Mouse (Mus musculus) forebrain, postnatal 0 days (tissue): ENCODE measurements around the gene Disc1. TPM values are rescaled to one million over a fixed set of nuclear protein-coding genes. Genes with fewer than 3 reads are reported as not detected.

Experiments used
- ATAC-seq: fragments of 200-750 bp; cut with Nextera tagmentation; 2 replicates; pipeline ENCODE4 v1.8.0; 2017; ENCODE audit warnings: mild to moderate bottlenecking, moderate library complexity
- DNase-seq: peaks from one replicate; pipeline ENCODE4 v3.0.0-alpha.2; 2015
- H3K27ac ChIP-seq: fragments of 300-500 bp; sonication (generic); 2 replicates; pipeline ENCODE4 v1.5.1; 2014; ENCODE audit warnings: low read depth, mild to moderate bottlenecking, antibody characterized with exemption, low read length, moderate library complexity, mixed read lengths
- H3K27me3 ChIP-seq: fragments of 300-500 bp; sonication (generic); 2 replicates; pipeline ENCODE4 v1.6.1; 2014; ENCODE audit warnings: mild to moderate bottlenecking, low read length, mixed read lengths; ENCODE audit not compliant: insufficient read depth
- H3K36me3 ChIP-seq: fragments of 300-500 bp; sonication (generic); 2 replicates; pipeline ENCODE4 v1.6.1; 2014; ENCODE audit warnings: mild to moderate bottlenecking, moderate library complexity; ENCODE audit not compliant: insufficient read depth
- H3K4me1 ChIP-seq: fragments of 300-500 bp; sonication (generic); 2 replicates; pipeline ENCODE4 v1.6.1; 2014; ENCODE audit warnings: antibody characterized with exemption; ENCODE audit not compliant: insufficient read depth
- H3K4me2 ChIP-seq: fragments of 300-500 bp; sonication (generic); 2 replicates; pipeline ENCODE4 v1.6.1; 2014; ENCODE audit warnings: low read depth, mild to moderate bottlenecking, moderate library complexity
- H3K4me3 ChIP-seq: fragments of 300-500 bp; sonication (generic); 2 replicates; pipeline ENCODE4 v1.5.1; 2014; ENCODE audit warnings: low read depth, low read length, mixed read lengths
- H3K9ac ChIP-seq: fragments of 300-500 bp; sonication (generic); 2 replicates; pipeline ENCODE4 v1.6.1; 2014; ENCODE audit warnings: mild to moderate bottlenecking
- H3K9me3 ChIP-seq: fragments of 300-500 bp; sonication (generic); 2 replicates; pipeline ENCODE4 v1.6.1; 2016; ENCODE audit warnings: low read length
- CTCF ChIP-seq: sonication (generic); IDR thresholded peaks from 2 replicates; pipeline ENCODE4 v1.5.1; 2016; ENCODE audit warnings: antibody characterized with exemption, control low read depth, low read depth
- WGBS: fragments of 180-500 bp; shearing (Covaris S2); extraction: QIAGEN DNeasy Blood & Tissue Kit; methylation state at CpG from one replicate; pipeline ENCODE4 v1.1.7; 2014; 5-methylcytosine and 5-hydroxymethylcytosine counted together
- polyA plus RNA-seq: library from polyadenylated mRNA; unstranded; fragments of >200 nt; fragmentation: Nextera tagmentation; extraction: Ambion mirVana; gene quantifications from 2 replicates; pipeline ENCODE4 v1.2.1, GENCODE M21; 2015
- total RNA-seq: library from RNA; depleted of rRNA; stranded (reverse); fragments of >200 nt; gene quantifications from 2 replicates; pipeline ENCODE4 v1.2.3, GENCODE M21; 2014

Disc1 gene
- total and polyA plus RNA-seq, 2 experiments from 2014 or later: 0.73 to 6.4 TPM

GRCm38 (mm10) chr8:125187044-125187443 lies 133.0 kb downstream of the Disc1 start:
- H3K27ac ChIP-seq: no peak overlapping the region
- no peak for ATAC-seq
- no peaks in the 10 kb centered on the region for H3K36me3 ChIP-seq
- H3K4me3 ChIP-seq: no peak overlapping the region
- H3K27me3 ChIP-seq: no peaks in the 10 kb centered on the region
- peaks cover 7% of the 10 kb centered on the region; the same call in 1 of the 2 replicates for H3K4me1 ChIP-seq
- peak; percentile 40 for DNase-seq
- no peak for TF ChIP-seq CTCF
- no peaks in the 10 kb centered on the region for H3K9me3 ChIP-seq
- WGBS: 33% methylated on average over 10 of the region's 10 CpGs
- H3K9ac ChIP-seq: no peak overlapping the region
- H3K4me2 ChIP-seq: peak overlapping the region; percentile 13; the same call in 1 of the 2 replicates

- ATAC-seq (no peak), DNase-seq (no peak)
- H3K4me1 ChIP-seq: no peaks in the 10 kb centered on the region
- no peak overlapping the region for H3K27ac ChIP-seq
- no peaks in the 10 kb centered on the region for H3K36me3 ChIP-seq
- H3K9me3 ChIP-seq: no peaks in the 10 kb centered on the region
- no peak overlapping the region for H3K4me2 ChIP-seq
- no peak for TF ChIP-seq CTCF
- WGBS: 75% methylated on average over 5 of the region's 5 CpGs
- no peak overlapping the region for H3K4me3 ChIP-seq
- H3K9ac ChIP-seq: no peak overlapping the region
- no peaks in the 10 kb centered on the region for H3K27me3 ChIP-seq
These were observed 139.7 kb downstream of the Disc1 start for GRCm38 (mm10) chr8:125193701-125194100.

GRCm38 (mm10) chr8:125195121-125195520 lies 141.1 kb downstream of the Disc1 start:
- H3K4me2 ChIP-seq: no peak overlapping the region
- no peak overlapping the region for H3K4me3 ChIP-seq
- no peaks in the 10 kb centered on the region for H3K4me1 ChIP-seq
- H3K27me3 ChIP-seq: no peaks in the 10 kb centered on the region
- H3K9ac ChIP-seq: no peak overlapping the region
- ATAC-seq: no peak
- H3K36me3 ChIP-seq: no peaks in the 10 kb centered on the region
- TF ChIP-seq CTCF: no peak
- H3K9me3 ChIP-seq: no peaks in the 10 kb centered on the region
- DNase-seq: no peak
- H3K27ac ChIP-seq: no peak overlapping the region
- 59% methylated on average over 9 of the region's 9 CpGs for WGBS

GRCm38 (mm10) chr8:125196573-125197094 lies 142.6 kb downstream of the Disc1 start:
- ATAC-seq: no peak

GRCm38 (mm10) chr8:125197341-125198002 lies 143.5 kb downstream of the Disc1 start:
- DNase-seq (no peak), ATAC-seq (no peak)
- Histone ChIP-seq H3K4me3 (no peak overlapping the region), H3K9me3 (no peaks in the 10 kb centered on the region), H3K4me1 (no peaks in the 10 kb centered on the region), H3K27ac (no peak overlapping the region), H3K36me3 (no peaks in the 10 kb centered on the region), H3K27me3 (no peaks in the 10 kb centered on the region), H3K4me2 (no peak overlapping the region), H3K9ac (no peak overlapping the region)
- TF ChIP-seq CTCF: no peak
- 84% methylated on average over 7 of the region's 7 CpGs for WGBS

More at GRCm38 (mm10) chr8:125196573-125197094, 142.6 kb downstream of the Disc1 start:
- no peaks in the 10 kb centered on the region for H3K4me1 ChIP-seq
- DNase-seq: no peak
- no peak overlapping the region for H3K27ac ChIP-seq
- no peak for TF ChIP-seq CTCF
- no peak overlapping the region for H3K4me2 ChIP-seq
- no peaks in the 10 kb centered on the region for H3K36me3 ChIP-seq
- WGBS: 85% methylated on average over 14 of the region's 14 CpGs
- no peaks in the 10 kb centered on the region for H3K27me3 ChIP-seq
- H3K9ac ChIP-seq: no peak overlapping the region
- no peak overlapping the region for H3K4me3 ChIP-seq
- no peaks in the 10 kb centered on the region for H3K9me3 ChIP-seq

GRCm38 (mm10) chr8:125198420-125199196 lies 144.6 kb downstream of the Disc1 start:
- no peak for TF ChIP-seq CTCF
- no peaks in the 10 kb centered on the region for H3K4me1 ChIP-seq
- H3K9me3 ChIP-seq: no peaks in the 10 kb centered on the region
- no peak overlapping the region for H3K27ac ChIP-seq
- WGBS: 80% methylated on average over 9 of the region's 9 CpGs
- no peaks in the 10 kb centered on the region for H3K36me3 ChIP-seq
- DNase-seq (no peak), ATAC-seq (no peak)
- H3K4me3 ChIP-seq: no peak overlapping the region
- H3K4me2 ChIP-seq: no peak overlapping the region
- no peaks in the 10 kb centered on the region for H3K27me3 ChIP-seq
- H3K9ac ChIP-seq: no peak overlapping the region
